Mouse (Mus musculus) MEL (cell line): Measurements from ENCODE around the gene Gen1. TPM values are rescaled to one million over a fixed set of nuclear protein-coding genes. Genes with fewer than 3 reads are reported as not detected.

Source experiments
- DNase-seq: peaks from one replicate; pipeline ENCODE4 v3.0.0; 2011; ENCODE audit warnings: low read depth, low spot score
- H3K27ac ChIP-seq: 2 replicates; pipeline ENCODE4 v1.5.1; 2012; ENCODE audit warnings: low read depth, mild to moderate bottlenecking, control low read depth, low read length, moderate library complexity; ENCODE audit not compliant: control insufficient read depth
- H3K27me3 ChIP-seq, 2 experiments: fragments of 150-350 bp in 1 of 2; sonication (generic) in 1 of 2; 2 replicates each; pipeline ENCODE4 v1.6.1; 2012; ENCODE audit warnings: low read length in 2 of 2, mild to moderate bottlenecking in 2 of 2, improper control_type of control experiment in 1 of 2, moderate library complexity in 1 of 2; ENCODE audit not compliant: insufficient read depth in 2 of 2, control insufficient read depth in 1 of 2
- H3K36me3 ChIP-seq, 2 experiments: 2 replicates each; pipeline ENCODE4 v1.6.1; 2012 to 2014; ENCODE audit warnings: low read length in 2 of 2, improper control_type of control experiment in 1 of 2, inconsistent platforms in 1 of 2, mild to moderate bottlenecking in 1 of 2; ENCODE audit not compliant: insufficient read depth in 2 of 2, control insufficient read depth in 1 of 2
- H3K4me1 ChIP-seq, 2 experiments: fragments of 150-350 bp in 1 of 2; sonication (generic) in 1 of 2; 2 replicates each; pipeline ENCODE4 v1.6.1; 2012; ENCODE audit warnings: low read length in 2 of 2, improper control_type of control experiment in 1 of 2, mild to moderate bottlenecking in 1 of 2; ENCODE audit not compliant: insufficient read depth in 2 of 2, control insufficient read depth in 1 of 2
- H3K4me3 ChIP-seq, 2 experiments: fragments of 150-350 bp in 1 of 2; sonication (generic) in 1 of 2; 2 replicates each; pipeline ENCODE4 v1.5.1; 2012; ENCODE audit warnings: low read depth in 2 of 2, low read length in 2 of 2, mild to moderate bottlenecking in 2 of 2, moderate library complexity in 2 of 2, control low read depth in 1 of 2, improper control_type of control experiment in 1 of 2; ENCODE audit not compliant: control insufficient read depth in 1 of 2, insufficient read depth in 1 of 2
- H3K79me2 ChIP-seq: 2 replicates; pipeline ENCODE4 v1.6.1; 2012; ENCODE audit warnings: mild to moderate bottlenecking, low read length, moderate library complexity; ENCODE audit not compliant: control insufficient read depth, poor library complexity, insufficient read depth
- H3K9ac ChIP-seq: 2 replicates; pipeline ENCODE4 v1.6.1; 2012; ENCODE audit warnings: low read depth, mild to moderate bottlenecking, control low read depth, low read length, moderate library complexity; ENCODE audit not compliant: control insufficient read depth, poor library complexity, severe bottlenecking
- H3K9me3 ChIP-seq: fragments of 150-350 bp; sonication (generic); replicated peaks from 2 replicates; pipeline ENCODE4 v1.6.1; 2012; ENCODE audit warnings: mild to moderate bottlenecking, low read length, improper control_type of control experiment, moderate library complexity; ENCODE audit not compliant: insufficient read depth
- BHLHE40 ChIP-seq: IDR thresholded peaks from 2 replicates; pipeline ENCODE4 v1.6.1; 2012; ENCODE audit warnings: low read depth, mild to moderate bottlenecking, inconsistent platforms, low read length, improper control_type of control experiment, borderline replicate concordance
- CHD1 ChIP-seq: IDR thresholded peaks from 2 replicates; pipeline ENCODE4 v1.6.1; 2012; ENCODE audit warnings: low read depth, mild to moderate bottlenecking, inconsistent platforms, low read length, improper control_type of control experiment
- E2F4 ChIP-seq: IDR thresholded peaks from 2 replicates; pipeline ENCODE4 v1.6.1; 2011; ENCODE audit warnings: low read depth, low read length, improper control_type of control experiment, borderline replicate concordance
- EP300 ChIP-seq, 2 experiments: IDR thresholded peaks; 2 replicates each; pipeline ENCODE4 v1.6.1; 2011; ENCODE audit warnings: improper control_type of control experiment in 2 of 2, low read length in 2 of 2, low read depth in 1 of 2, mild to moderate bottlenecking in 1 of 2
- GATA1 ChIP-seq: IDR thresholded peaks from 2 replicates; pipeline ENCODE4 v1.6.1; 2011; ENCODE audit warnings: low read depth, low read length, improper control_type of control experiment
- HCFC1 ChIP-seq: IDR thresholded peaks from 2 replicates; pipeline ENCODE4 v1.6.1; 2012; ENCODE audit warnings: low read depth, mild to moderate bottlenecking, inconsistent platforms, low read length, improper control_type of control experiment, moderate library complexity
- KAT2A ChIP-seq: conservative IDR thresholded peaks from 2 replicates; pipeline ENCODE4 v1.6.1; 2012; ENCODE audit warnings: low read depth, low read length, improper control_type of control experiment, inconsistent platforms
- MAX ChIP-seq: IDR thresholded peaks from 2 replicates; pipeline ENCODE4 v1.6.1; 2011; ENCODE audit warnings: low read length, improper control_type of control experiment
- MAZ ChIP-seq: IDR thresholded peaks from 2 replicates; pipeline ENCODE4 v1.6.1; 2012; ENCODE audit warnings: low read depth, mild to moderate bottlenecking, inconsistent platforms, low read length, improper control_type of control experiment
- MEF2A ChIP-seq: IDR thresholded peaks from 2 replicates; pipeline ENCODE4 v1.6.1; 2014; ENCODE audit warnings: low read depth, mild to moderate bottlenecking, inconsistent platforms, low read length, improper control_type of control experiment; ENCODE audit not compliant: poor library complexity, insufficient replicate concordance, severe bottlenecking; ENCODE audit errors: extremely low read depth
- MXI1 ChIP-seq: IDR thresholded peaks from 2 replicates; pipeline ENCODE4 v1.6.1; 2011; ENCODE audit warnings: mild to moderate bottlenecking, low read depth, low read length, improper control_type of control experiment
- MYB ChIP-seq: IDR thresholded peaks from 2 replicates; pipeline ENCODE4 v1.6.1; 2011; ENCODE audit warnings: mild to moderate bottlenecking, low read depth, low read length, improper control_type of control experiment
- MYC ChIP-seq: IDR thresholded peaks from 2 replicates; pipeline ENCODE4 v1.6.1; 2011; ENCODE audit warnings: low read depth, mild to moderate bottlenecking, low read length, improper control_type of control experiment, moderate library complexity
- NRF1 ChIP-seq: IDR thresholded peaks from 2 replicates; pipeline ENCODE4 v1.6.1; 2014; ENCODE audit warnings: low read depth, mild to moderate bottlenecking, inconsistent platforms, low read length, improper control_type of control experiment, moderate library complexity; ENCODE audit not compliant: poor library complexity, insufficient read depth, severe bottlenecking
- POLR2A ChIP-seq, 2 experiments: IDR thresholded peaks; 2 replicates each; pipeline ENCODE4 v1.6.1; 2011 to 2012; ENCODE audit warnings: low read length in 2 of 2, mild to moderate bottlenecking in 2 of 2, control low read depth in 1 of 2, improper control_type of control experiment in 1 of 2, low read depth in 1 of 2, moderate library complexity in 1 of 2; ENCODE audit not compliant: control insufficient read depth in 1 of 2, insufficient read depth in 1 of 2, poor library complexity in 1 of 2
- POLR2AphosphoS2 ChIP-seq: IDR thresholded peaks from 2 replicates; pipeline ENCODE4 v1.6.1; 2011; ENCODE audit warnings: low read length, improper control_type of control experiment
- POLR2AphosphoS5 ChIP-seq: IDR thresholded peaks from 2 replicates; pipeline ENCODE4 v1.6.1; 2012; ENCODE audit warnings: low read depth, borderline replicate concordance, mild to moderate bottlenecking, inconsistent platforms, low read length, moderate library complexity, mixed read lengths
- RCOR1 ChIP-seq: IDR thresholded peaks from 2 replicates; pipeline ENCODE4 v1.6.1; 2012; ENCODE audit warnings: low read depth, mild to moderate bottlenecking, inconsistent platforms, low read length, improper control_type of control experiment
- TAL1 ChIP-seq: IDR thresholded peaks from 2 replicates; pipeline ENCODE4 v1.6.1; 2012; ENCODE audit warnings: mild to moderate bottlenecking, inconsistent platforms, low read length, moderate library complexity, mixed read lengths
- TBP ChIP-seq: IDR thresholded peaks from 2 replicates; pipeline ENCODE4 v1.8.0; 2011; ENCODE audit warnings: low read depth, low read length, improper control_type of control experiment
- TCF12 ChIP-seq: IDR thresholded peaks from 2 replicates; pipeline ENCODE4 v1.6.1; 2014; ENCODE audit warnings: low read depth, mild to moderate bottlenecking, inconsistent platforms, low read length, improper control_type of control experiment, moderate library complexity
- UBTF ChIP-seq: IDR thresholded peaks from 2 replicates; pipeline ENCODE4 v1.6.1; 2012; ENCODE audit warnings: low read depth, mild to moderate bottlenecking, inconsistent platforms, low read length, improper control_type of control experiment, moderate library complexity, borderline replicate concordance; ENCODE audit not compliant: insufficient read depth
- USF1 ChIP-seq: IDR thresholded peaks from 2 replicates; pipeline ENCODE4 v1.6.1; 2014; ENCODE audit warnings: low read depth, mild to moderate bottlenecking, inconsistent platforms, low read length, improper control_type of control experiment, moderate library complexity
- USF2 ChIP-seq, 2 experiments: IDR thresholded peaks; 2 replicates each; pipeline ENCODE4 v1.6.1; 2011 to 2012; ENCODE audit warnings: improper control_type of control experiment in 2 of 2, low read length in 2 of 2, borderline replicate concordance in 1 of 2, inconsistent platforms in 1 of 2, low read depth in 1 of 2, mild to moderate bottlenecking in 1 of 2; ENCODE audit not compliant: insufficient read depth in 1 of 2
- ZMIZ1 ChIP-seq: IDR thresholded peaks from 2 replicates; pipeline ENCODE4 v1.6.1; 2012; ENCODE audit warnings: low read depth, mild to moderate bottlenecking, inconsistent platforms, low read length, improper control_type of control experiment, moderate library complexity
- ZNF384 ChIP-seq: IDR thresholded peaks from 2 replicates; pipeline ENCODE4 v1.6.1; 2012; ENCODE audit warnings: low read depth, mild to moderate bottlenecking, inconsistent platforms, low read length, improper control_type of control experiment
- polyA plus RNA-seq, 2 experiments: library from polyadenylated mRNA; stranded (reverse) in 1 of 2; unstranded in 1 of 2; fragments of >175 nt in 1 of 2; fragments of >200 nt in 1 of 2; gene quantifications; 2 replicates each; pipeline versions ENCODE4 v1.2.1 to v1.2.4; 2012; ENCODE audit warnings: low replicate concordance in 2 of 2, low read depth in 1 of 2; ENCODE audit not compliant: insufficient read length in 2 of 2, insufficient read depth in 1 of 2, missing spikeins in 1 of 2
- total RNA-seq: library from RNA; depleted of rRNA; stranded (reverse); fragments of 300-350 nt; gene quantifications from 2 replicates; pipeline ENCODE4 v1.2.3, GENCODE M21; 2012

The Gen1 gene
- total and polyA plus RNA-seq, 3 experiments, result 10.7 to 15.0 TPM; not detected in 1

DNA sequence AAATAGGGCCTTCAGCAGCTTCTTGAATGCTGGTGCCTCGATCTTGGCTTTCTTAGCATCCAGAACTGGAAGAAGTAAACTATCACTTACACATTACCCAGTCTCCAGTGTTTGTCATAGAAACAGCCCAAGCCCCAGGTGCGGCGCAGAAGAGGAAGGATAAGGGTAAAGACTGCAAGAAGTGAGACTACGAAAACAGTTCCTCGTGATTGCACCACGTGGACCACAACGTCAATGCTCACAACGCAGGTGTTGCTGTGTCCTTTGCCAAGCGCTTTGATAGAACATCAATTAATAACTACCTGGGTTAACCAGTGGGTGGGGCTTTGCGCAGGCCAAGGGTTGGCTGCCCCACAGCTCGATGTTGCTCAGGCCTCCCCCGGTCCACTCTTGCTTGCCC is 64.9 kb downstream of the Gen1 start:
- Histone ChIP-seq H3K27ac (no peak overlapping the region), H3K4me1 (no peaks in the 10 kb centered on the region), H3K9ac (no peak overlapping the region), H3K27me3 (no peaks in the 10 kb centered on the region), H3K9me3 (no peaks in the 10 kb centered on the region), H3K36me3 (no peaks in the 10 kb centered on the region), H3K4me3 (no peak overlapping the region), H3K79me2 (no peaks in the 10 kb centered on the region)
- no peak for DNase-seq
- TF ChIP-seq NRF1 (no peak), GATA1 (no peak)

DNA sequence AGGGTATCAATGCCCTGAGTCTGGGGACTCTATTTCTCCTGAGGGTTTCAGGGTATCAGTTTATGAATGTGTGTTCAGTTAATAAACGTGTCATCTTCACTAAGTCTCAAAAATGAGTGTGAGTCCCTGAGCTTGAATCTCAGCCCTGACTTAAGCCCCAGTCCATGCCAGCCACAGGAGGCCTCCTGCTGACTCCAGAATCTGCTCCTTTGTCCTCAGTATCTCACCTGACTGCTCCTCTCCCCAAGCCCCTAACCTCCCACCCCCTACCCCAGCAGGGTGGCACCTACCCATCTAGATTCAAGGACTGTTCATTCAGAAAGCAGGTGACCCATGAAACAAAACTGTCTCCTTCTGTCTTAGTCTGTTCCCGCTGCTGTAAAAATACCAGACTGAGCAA is 67.0 kb downstream of the Gen1 start:
- H3K9ac ChIP-seq, result no peak overlapping the region
- H3K9me3 ChIP-seq, result no peaks in the 10 kb centered on the region
- no peaks in the 10 kb centered on the region for H3K27me3 ChIP-seq
- H3K27ac ChIP-seq, result no peak overlapping the region
- TF ChIP-seq UBTF, result no peak
- no peak for TF ChIP-seq BHLHE40
- no peak for TF ChIP-seq RCOR1
- no peak for TF ChIP-seq KAT2A
- TF ChIP-seq MYB, result no peak
- TF ChIP-seq POLR2A (IDR thresholded peaks at IDR 0.05; ENCODE audit: control insufficient read depth in 1 of 2, insufficient read depth in 1 of 2, low read depth in 1 of 2, low read length in 2 of 2, poor library complexity in 1 of 2), result no peak
- TF ChIP-seq TAL1, result no peak
- no peak for TF ChIP-seq EP300 (IDR thresholded peaks at IDR 0.05; ENCODE audit: low read depth in 1 of 2, low read length in 2 of 2)
- TF ChIP-seq TCF12, result no peak
- TF ChIP-seq MXI1, result no peak
- no peak for TF ChIP-seq POLR2AphosphoS2
- no peak for TF ChIP-seq ZMIZ1
- TF ChIP-seq MAZ, result no peak
- no peak for TF ChIP-seq USF1
- TF ChIP-seq CHD1, result no peak
- no peak for TF ChIP-seq NRF1
- no peaks in the 10 kb centered on the region for H3K36me3 ChIP-seq
- H3K4me3 ChIP-seq, result no peak overlapping the region
- H3K4me1 ChIP-seq, result no peaks in the 10 kb centered on the region
- no peak for DNase-seq
- H3K79me2 ChIP-seq, result no peaks in the 10 kb centered on the region

DNA sequence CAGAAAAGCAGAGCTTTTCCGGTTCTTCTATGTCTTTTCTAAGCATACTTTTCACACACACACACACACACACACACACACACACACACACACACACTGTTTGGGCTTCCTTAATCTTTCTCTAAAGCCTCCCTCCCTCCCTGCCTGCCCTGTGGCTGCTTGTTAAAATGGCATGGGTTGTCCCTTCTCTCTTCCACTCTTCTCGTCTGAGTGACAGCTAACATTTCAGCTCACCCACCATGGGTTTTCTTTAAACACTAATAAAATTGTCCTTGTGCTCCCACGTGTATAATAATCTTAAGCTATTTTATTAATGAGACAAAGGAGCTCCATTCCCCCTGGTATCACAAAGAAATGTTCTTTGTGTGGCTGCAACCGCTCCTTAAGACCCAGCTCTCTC is 67.6 kb downstream of the Gen1 start:
- peak; percentile 13 for DNase-seq
- Histone ChIP-seq H3K27ac (no peak overlapping the region), H3K9ac (no peak overlapping the region), H3K4me3 (no peak overlapping the region), H3K36me3 (no peaks in the 10 kb centered on the region), H3K27me3 (no peaks in the 10 kb centered on the region), H3K79me2 (no peaks in the 10 kb centered on the region), H3K9me3 (no peaks in the 10 kb centered on the region), H3K4me1 (no peaks in the 10 kb centered on the region)
- TF ChIP-seq MAX, result no peak
- TF ChIP-seq TCF12, result no peak
- TF ChIP-seq MYC, result no peak
- no peak for TF ChIP-seq POLR2AphosphoS5
- no peak for TF ChIP-seq MYB
- no peak for TF ChIP-seq TBP
- TF ChIP-seq USF2 (IDR thresholded peaks at IDR 0.05; ENCODE audit: borderline replicate concordance in 1 of 2, insufficient read depth in 1 of 2, low read depth in 1 of 2, low read length in 2 of 2), result no peak
- no peak for TF ChIP-seq EP300 (IDR thresholded peaks at IDR 0.05; ENCODE audit: low read depth in 1 of 2, low read length in 2 of 2)
- no peak for TF ChIP-seq HCFC1
- no peak for TF ChIP-seq NRF1
- TF ChIP-seq TAL1, result no peak
- no peak for TF ChIP-seq E2F4
- TF ChIP-seq ZMIZ1, result no peak
- no peak for TF ChIP-seq MEF2A
- no peak for TF ChIP-seq ZNF384
- no peak for TF ChIP-seq GATA1
- TF ChIP-seq, all 39 proteins: peak for 0
